Mouse (Mus musculus): ENCODE results near the gene C2cd4d. TPM values are rescaled to one million over a fixed set of nuclear protein-coding genes. Genes with fewer than 3 reads are reported as not detected.

The C2cd4d gene
- polyA plus RNA-seq, 1 experiment from 2014 or later = 0.34 TPM

DNA sequence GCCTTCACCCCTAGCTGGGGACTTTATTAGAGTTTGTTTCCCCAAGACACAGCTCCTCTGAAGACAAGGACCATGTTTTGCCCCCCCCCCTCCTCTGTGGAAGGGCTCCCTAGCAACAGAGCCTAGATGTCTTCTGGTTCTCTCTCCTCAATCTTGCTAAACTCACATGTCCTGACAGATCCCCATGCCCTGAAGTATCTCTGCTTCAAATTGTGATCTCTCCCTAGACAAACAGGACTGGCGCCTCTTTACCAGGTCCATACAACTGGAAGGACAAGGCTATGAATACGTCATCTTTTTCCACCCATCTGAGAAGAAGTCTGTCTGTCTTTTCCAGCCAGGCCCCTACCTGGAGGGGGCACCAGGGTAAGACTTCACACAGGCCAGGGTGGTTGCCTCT lies 18.1 kb upstream of the C2cd4d start:
- no peak overlapping the region for H3K4me2 ChIP-seq (ENCODE audit: low read depth, low read length)
- H3K9ac ChIP-seq (replicated peaks) = no peak overlapping the region
- 71% methylated on average over 2 of the region's 2 CpGs for WGBS (ENCODE audit: insufficient replicate concordance)
- no peaks in the 10 kb centered on the region for H3K36me3 ChIP-seq (replicated peaks; ENCODE audit: insufficient read depth, low read length)
- ATAC-seq (no peak), DNase-seq (no peak)
- no peaks in the 10 kb centered on the region for H3K4me1 ChIP-seq (ENCODE audit: insufficient read depth)
- H3K9me3 ChIP-seq (ENCODE audit: low read length) = no peaks in the 10 kb centered on the region
- H3K27me3 ChIP-seq (ENCODE audit: insufficient read depth, low read length) = no peaks in the 10 kb centered on the region
- no peak overlapping the region for H3K4me3 ChIP-seq (ENCODE audit: low read depth, low read length)
- TF ChIP-seq EP300 (IDR thresholded peaks at IDR 0.05; ENCODE audit: low read depth) (no peak), CTCF (IDR thresholded peaks at IDR 0.05; ENCODE audit: low read depth) (no peak)
- no peak overlapping the region for H3K27ac ChIP-seq (ENCODE audit: low read depth)

DNA sequence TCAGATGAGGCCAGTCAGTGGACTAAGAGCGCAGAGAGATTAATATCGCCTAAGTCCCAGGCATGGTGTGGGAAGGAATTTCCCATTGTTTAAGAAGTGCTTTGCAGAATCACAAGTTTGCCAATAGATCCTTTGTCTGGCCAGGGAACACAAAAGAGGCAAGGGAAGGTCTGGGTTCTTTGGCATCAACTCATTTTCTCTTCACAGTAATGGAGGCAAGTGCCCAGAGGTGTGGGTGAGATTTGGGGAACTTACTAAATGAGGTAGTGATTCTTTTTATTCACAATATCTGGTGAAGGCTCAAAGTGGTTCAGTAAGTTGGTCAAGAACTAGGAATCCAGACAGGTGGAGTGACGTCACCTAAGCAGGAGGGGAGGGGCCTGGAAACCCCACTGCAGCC lies 17.3 kb upstream of the C2cd4d start:
- Histone ChIP-seq H3K36me3 (replicated peaks; ENCODE audit: insufficient read depth, low read length) (no peaks in the 10 kb centered on the region), H3K9ac (replicated peaks) (no peak overlapping the region), H3K27me3 (ENCODE audit: insufficient read depth, low read length) (no peaks in the 10 kb centered on the region), H3K4me3 (ENCODE audit: low read depth, low read length) (no peak overlapping the region), H3K4me2 (ENCODE audit: low read depth, low read length) (no peak overlapping the region), H3K4me1 (ENCODE audit: insufficient read depth) (no peaks in the 10 kb centered on the region), H3K27ac (ENCODE audit: low read depth) (no peak overlapping the region), H3K9me3 (ENCODE audit: low read length) (no peaks in the 10 kb centered on the region)
- TF ChIP-seq CTCF (IDR thresholded peaks at IDR 0.05; ENCODE audit: low read depth) (no peak), EP300 (IDR thresholded peaks at IDR 0.05; ENCODE audit: low read depth) (no peak)
- DNase-seq = no peak
- 66% methylated on average over 3 of the region's 3 CpGs for WGBS (ENCODE audit: insufficient replicate concordance)
- ATAC-seq = no peak

DNA sequence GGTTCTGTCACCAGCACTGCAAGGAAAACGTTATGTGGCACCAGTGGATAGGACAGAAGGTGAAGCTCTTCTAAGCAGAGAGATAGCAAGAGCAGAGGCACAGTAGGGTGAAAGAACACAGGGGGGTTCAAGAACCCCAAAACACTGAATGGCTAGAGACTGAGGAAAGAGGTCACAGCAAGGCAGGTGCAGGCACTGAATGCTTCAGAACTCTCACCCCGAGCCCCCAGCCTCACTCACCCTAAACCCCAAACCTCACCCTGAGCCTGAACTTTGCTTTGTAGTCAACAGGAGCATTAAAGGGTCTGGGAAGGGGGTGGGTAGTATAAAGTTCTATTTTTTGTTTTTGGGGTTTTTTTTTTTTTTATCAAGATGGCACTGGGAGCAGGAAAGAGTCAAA lies 14.1 kb upstream of the C2cd4d start:
- no peak for ATAC-seq
- WGBS (ENCODE audit: insufficient replicate concordance) = 52% methylated on average over 2 of the region's 2 CpGs
- no peak overlapping the region for H3K4me2 ChIP-seq (ENCODE audit: low read depth, low read length)
- no peak for TF ChIP-seq EP300 (IDR thresholded peaks at IDR 0.05; ENCODE audit: low read depth)
- TF ChIP-seq CTCF (IDR thresholded peaks at IDR 0.05; ENCODE audit: low read depth) = no peak
- no peaks in the 10 kb centered on the region; the same call in 1 of the 2 replicates for H3K9me3 ChIP-seq (ENCODE audit: low read length)
- no peak overlapping the region for H3K4me3 ChIP-seq (ENCODE audit: low read depth, low read length)
- H3K9ac ChIP-seq (replicated peaks) = no peak overlapping the region
- no peaks in the 10 kb centered on the region for H3K36me3 ChIP-seq (replicated peaks; ENCODE audit: insufficient read depth, low read length)
- no peak overlapping the region for H3K27ac ChIP-seq (ENCODE audit: low read depth)
- no peaks in the 10 kb centered on the region for H3K4me1 ChIP-seq (ENCODE audit: insufficient read depth)
- DNase-seq = no peak
- H3K27me3 ChIP-seq (ENCODE audit: insufficient read depth, low read length) = no peaks in the 10 kb centered on the region

DNA sequence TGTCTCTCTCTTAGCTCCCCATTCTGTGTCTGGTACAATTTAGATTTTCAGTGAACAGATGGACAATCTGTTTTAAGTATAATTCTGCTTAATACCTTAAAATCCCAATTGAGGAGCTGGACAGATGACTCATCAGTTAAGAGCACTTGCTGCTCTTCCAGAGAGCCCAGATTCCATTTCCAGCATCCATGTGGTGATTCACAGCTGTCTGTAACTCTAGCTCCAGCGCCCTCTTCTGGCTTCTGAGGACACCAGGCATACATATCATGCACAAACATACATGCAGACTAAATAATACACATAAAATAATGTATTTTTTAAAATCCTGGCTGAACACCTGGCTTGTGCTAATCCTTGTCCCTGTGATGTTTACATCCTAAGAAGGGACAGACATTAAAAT lies 1.4 kb upstream of the C2cd4d start:
- H3K4me3 ChIP-seq (ENCODE audit: low read depth, low read length) = no peak overlapping the region
- peaks cover 4% of the 10 kb centered on the region; the same call in 1 of the 2 replicates for H3K4me1 ChIP-seq (ENCODE audit: insufficient read depth)
- DNase-seq (no peak), ATAC-seq (no peak)
- no peak overlapping the region for H3K9ac ChIP-seq (replicated peaks)
- WGBS (ENCODE audit: insufficient replicate concordance) = 0% methylated on average over 1 of the region's 1 CpGs
- H3K27me3 ChIP-seq (ENCODE audit: insufficient read depth, low read length) = peaks cover 34% of the 10 kb centered on the region
- no peaks in the 10 kb centered on the region for H3K36me3 ChIP-seq (replicated peaks; ENCODE audit: insufficient read depth, low read length)
- H3K4me2 ChIP-seq (ENCODE audit: low read depth, low read length) = no peak overlapping the region
- TF ChIP-seq CTCF (IDR thresholded peaks at IDR 0.05; ENCODE audit: low read depth) (peak; percentile 43), EP300 (IDR thresholded peaks at IDR 0.05; ENCODE audit: low read depth) (no peak)
- no peaks in the 10 kb centered on the region for H3K9me3 ChIP-seq (ENCODE audit: low read length)
- no peak overlapping the region for H3K27ac ChIP-seq (ENCODE audit: low read depth)

DNA sequence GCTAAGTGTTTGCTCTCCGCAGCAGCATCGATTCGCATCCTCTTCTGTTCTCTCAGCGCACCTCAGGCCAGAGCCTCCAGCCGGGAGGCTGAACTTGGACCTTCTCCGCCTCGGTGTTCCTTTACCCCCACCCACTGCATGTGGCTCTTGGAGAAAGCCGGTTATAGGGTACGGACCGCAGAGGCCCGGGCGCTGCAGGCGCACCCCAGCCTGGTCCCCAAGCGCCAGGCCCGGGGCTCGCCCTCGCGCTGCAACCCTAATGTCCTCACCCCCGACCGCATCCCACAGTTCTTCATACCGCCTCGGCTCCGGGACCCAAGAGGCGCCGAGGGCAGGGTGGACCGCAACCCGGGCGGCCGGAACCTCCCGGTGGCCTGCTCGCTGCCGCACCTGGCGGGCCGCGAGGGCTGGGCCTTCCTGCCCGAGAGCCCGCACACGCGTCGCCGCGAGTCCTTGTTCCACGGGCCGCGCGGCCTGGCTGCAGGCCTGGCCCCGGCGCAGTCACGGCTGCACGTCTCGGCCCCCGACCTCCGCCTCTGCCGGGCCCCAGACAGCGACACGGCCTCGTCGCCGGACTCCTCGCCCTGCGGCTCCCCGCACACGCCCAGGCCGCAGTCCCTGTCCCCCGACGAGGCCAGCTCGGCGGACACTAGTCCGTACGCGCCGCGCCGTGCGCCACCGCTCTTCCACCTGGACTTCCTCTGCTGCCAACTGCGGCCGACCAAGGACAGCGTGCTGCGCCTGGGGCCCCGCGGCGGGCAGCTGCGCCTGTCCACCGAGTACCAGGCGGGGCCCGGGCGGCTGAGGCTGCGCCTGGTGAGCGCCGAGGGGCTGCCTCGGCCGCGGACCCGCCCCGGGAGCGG lies 1.3 kb downstream of the C2cd4d start:
- 7% methylated on average over 85 of the region's 97 CpGs for WGBS (ENCODE audit: insufficient replicate concordance)
- Histone ChIP-seq H3K36me3 (replicated peaks; ENCODE audit: insufficient read depth, low read length) (no peaks in the 10 kb centered on the region), H3K4me1 (ENCODE audit: insufficient read depth) (peaks cover 9% of the 10 kb centered on the region; the same call in 1 of the 2 replicates), H3K4me2 (ENCODE audit: low read depth, low read length) (peak overlapping the region; percentile 66), H3K27me3 (ENCODE audit: insufficient read depth, low read length) (peaks cover 34% of the 10 kb centered on the region), H3K27ac (ENCODE audit: low read depth) (no peak overlapping the region), H3K9me3 (ENCODE audit: low read length) (no peaks in the 10 kb centered on the region), H3K4me3 (ENCODE audit: low read depth, low read length) (peak overlapping the region; percentile 42), H3K9ac (replicated peaks) (peak overlapping the region; percentile 50)
- TF ChIP-seq EP300 (IDR thresholded peaks at IDR 0.05; ENCODE audit: low read depth) = no peak
- no peak for TF ChIP-seq CTCF (IDR thresholded peaks at IDR 0.05; ENCODE audit: low read depth)
- DNase-seq (peak; percentile 40), ATAC-seq (peak; percentile 56)

DNA sequence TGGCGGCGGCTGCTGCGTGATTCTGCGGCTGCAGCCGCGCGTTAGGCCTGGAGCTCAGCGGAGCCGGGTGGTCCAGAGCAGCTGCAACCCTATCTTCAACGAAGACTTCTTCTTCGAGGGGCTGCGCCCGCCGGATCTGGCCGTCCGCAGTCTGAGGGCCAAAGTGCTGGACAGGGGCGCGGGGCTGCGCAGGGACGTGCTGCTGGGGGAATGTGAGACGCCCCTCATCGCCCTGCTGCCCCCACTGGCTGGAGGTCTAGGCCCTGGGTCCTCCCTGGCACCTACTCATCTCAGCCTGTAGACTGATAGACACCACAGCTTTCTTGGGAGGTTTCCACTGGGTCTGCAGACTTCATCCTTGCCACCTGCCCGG lies 1.9 kb downstream of the C2cd4d start:
- H3K27me3 ChIP-seq (ENCODE audit: insufficient read depth, low read length) = peaks cover 34% of the 10 kb centered on the region
- H3K4me1 ChIP-seq (ENCODE audit: insufficient read depth) = peaks cover 9% of the 10 kb centered on the region; the same call in 1 of the 2 replicates
- no peak for DNase-seq
- no peaks in the 10 kb centered on the region for H3K36me3 ChIP-seq (replicated peaks; ENCODE audit: insufficient read depth, low read length)
- no peaks in the 10 kb centered on the region for H3K9me3 ChIP-seq (ENCODE audit: low read length)
- H3K4me2 ChIP-seq (ENCODE audit: low read depth, low read length) = peak overlapping the region; percentile 66
- 9% methylated on average over 18 of the region's 23 CpGs for WGBS (ENCODE audit: insufficient replicate concordance)
- peak overlapping the region; percentile 42 for H3K4me3 ChIP-seq (ENCODE audit: low read depth, low read length)
- no peak for TF ChIP-seq EP300 (IDR thresholded peaks at IDR 0.05; ENCODE audit: low read depth)
- TF ChIP-seq CTCF (IDR thresholded peaks at IDR 0.05; ENCODE audit: low read depth) = no peak
- H3K9ac ChIP-seq (replicated peaks) = peak overlapping the region; percentile 50; the same call in 1 of the 2 replicates
- no peak overlapping the region for H3K27ac ChIP-seq (ENCODE audit: low read depth)
- no peak for ATAC-seq

Data from liver, postnatal 0 days (tissue).